Mouse (Mus musculus) adrenal gland, adult 2 months (tissue): ENCODE measurements around the gene Thbs4. TPM values are rescaled to one million over a fixed set of nuclear protein-coding genes. Genes with fewer than 3 reads are reported as not detected.
"Not testable (repeated sequence)": the region's sequence is repeated elsewhere in the genome, so short reads cannot be mapped to it uniquely, and the experiment has no call there.

ENCODE experiments used
- DNase-seq: peaks from one replicate; pipeline ENCODE4 v3.0.0; 2021
- long read RNA-seq: library from polyadenylated mRNA; stranded (forward); transcript quantifications from one replicate; pipeline ENCODE4 v2.0.0, GENCODE M21; 2021
- polyA plus RNA-seq: library from polyadenylated mRNA; depleted of rRNA; stranded (reverse); fragments of >200 nt; gene quantifications from 2 replicates; pipeline ENCODE4 v1.2.3, GENCODE M21; 2012; rRNA removed
- total RNA-seq, 2 experiments: library from RNA; stranded (reverse); gene quantifications; 2 replicates each; pipeline ENCODE4 v1.2.3; 2021

Gene Thbs4
- total RNA-seq (1 to 10 TPM; 2.7 to 3.6 TPM), polyA plus RNA-seq (1.3 and 1.5 TPM in 2 replicates)
- long read RNA-seq, partial matches to known transcripts: 0 of 2 reads
- long read RNA-seq, other reads (novel, unspliced or antisense): 0 of 2 reads

GRCm38 (mm10) chr13:92794462-92795214 is at the start of gene Thbs4:
Gene Thbs4 (minus strand): TSS chr13:92794818.
- DNase-seq: no peak

- DNase-seq: no peak
These were observed 38.5 kb upstream of the Thbs4 start for GRCm38 (mm10) chr13:92833162-92833561.

- no peak for DNase-seq
These were observed 34.2 kb upstream of the Thbs4 start for GRCm38 (mm10) chr13:92828820-92829219.

- no peak for DNase-seq
These were observed 22.7 kb upstream of the Thbs4 start for GRCm38 (mm10) chr13:92817357-92817756.

- no peak for DNase-seq
These were observed 21.7 kb upstream of the Thbs4 start for GRCm38 (mm10) chr13:92816329-92816728.

GRCm38 (mm10) chr13:92810592-92810991 is 16.0 kb upstream of the Thbs4 start:
- not testable (repeated sequence) for DNase-seq

- no peak for DNase-seq
These were observed 13.2 kb upstream of the Thbs4 start for GRCm38 (mm10) chr13:92807849-92808248.

- no peak for DNase-seq
These were observed 12.2 kb upstream of the Thbs4 start for GRCm38 (mm10) chr13:92806785-92807184.

- no peak for DNase-seq
These were observed 4.8 kb upstream of the Thbs4 start for GRCm38 (mm10) chr13:92799306-92799925.

- no peak for DNase-seq
These were observed 4.2 kb upstream of the Thbs4 start for GRCm38 (mm10) chr13:92798830-92799229.

- DNase-seq: no peak
These were observed 982 bp downstream of the Thbs4 start for GRCm38 (mm10) chr13:92793636-92794035.

- DNase-seq: no peak
These were observed 3.1 kb downstream of the Thbs4 start for GRCm38 (mm10) chr13:92791474-92791873.

GRCm38 (mm10) chr13:92784311-92784710 is 10.3 kb downstream of the Thbs4 start:
- no peak for DNase-seq

- DNase-seq: no peak
These were observed 11.1 kb downstream of the Thbs4 start for GRCm38 (mm10) chr13:92783551-92783950.

GRCm38 (mm10) chr13:92780927-92781326 is 13.7 kb downstream of the Thbs4 start:
- DNase-seq: no peak

GRCm38 (mm10) chr13:92780076-92780475 is 14.5 kb downstream of the Thbs4 start:
- no peak for DNase-seq

GRCm38 (mm10) chr13:92778642-92779041 is 16.0 kb downstream of the Thbs4 start:
- no peak for DNase-seq

- no peak for DNase-seq
These were observed 18.7 kb downstream of the Thbs4 start for GRCm38 (mm10) chr13:92775916-92776315.

GRCm38 (mm10) chr13:92774887-92775286 is 19.7 kb downstream of the Thbs4 start:
- peak; percentile 49 for DNase-seq

GRCm38 (mm10) chr13:92772500-92772899 is 22.1 kb downstream of the Thbs4 start:
- DNase-seq: no peak

GRCm38 (mm10) chr13:92771566-92771965 is 23.1 kb downstream of the Thbs4 start:
- no peak for DNase-seq

GRCm38 (mm10) chr13:92765454-92766242 is 29.0 kb downstream of the Thbs4 start:
- no peak for DNase-seq

- no peak for DNase-seq
These were observed 32.3 kb downstream of the Thbs4 start for GRCm38 (mm10) chr13:92762322-92762721.
